31 mouse cellular contexts compared by ENCODE assay signal in genomic region chr3:122898254-122898653, GRCm38 (mm10). TPM values are rescaled to one million over a fixed set of nuclear protein-coding genes. Genes with fewer than 3 reads are reported as not detected.
"Had no signal": no experiment of that assay in that cellular context is flagged by ENCODE, and none has a peak within 500 bp of the region (broad histone marks: within the 10 kb centered on the region; RNA-seq: fewer than 3 reads in every experiment).

No protein-coding gene starts in this region.

- H3K9ac ChIP-seq: kidney, embryonic 15.5 days; liver, embryonic 15.5 days; lung, embryonic 15.5 days; neural tube, embryonic 12.5 days; neural tube, embryonic 15.5 days; stomach, embryonic 15.5 days had no signal

- DNase-seq: kidney, postnatal 10 days; kidney, postnatal 36 days; layer of hippocampus, postnatal 36 days; lung, adult 18-20 months; lung, postnatal 10 days; lung, postnatal 36 days; midbrain, embryonic 14.5 days; right cerebral cortex, adult 18-20 months; right cerebral cortex, postnatal 14 days; right cerebral cortex, postnatal 4 days; spleen, adult 18-20 months; thymus, adult 2 months; thymus, postnatal 14 days; thymus, postnatal 4 days had no signal

- H3K9me3 ChIP-seq: kidney, embryonic 15.5 days; liver, embryonic 15.5 days; lung, embryonic 15.5 days; megakaryocyte, embryonic 14.5 days; midbrain, embryonic 10.5 days; neural tube, embryonic 12.5 days; neural tube, embryonic 15.5 days; stomach, embryonic 15.5 days had no signal

- H3K36me3 ChIP-seq: kidney, embryonic 15.5 days; liver, embryonic 15.5 days; lung, embryonic 15.5 days; midbrain, embryonic 10.5 days; neural tube, embryonic 12.5 days; neural tube, embryonic 15.5 days; stomach, embryonic 15.5 days had no signal

- H3K4me1 ChIP-seq: kidney, embryonic 15.5 days; liver, embryonic 15.5 days; lung, embryonic 15.5 days; megakaryocyte, embryonic 14.5 days; midbrain, embryonic 10.5 days; neural tube, embryonic 12.5 days; neural tube, embryonic 15.5 days; stomach, embryonic 15.5 days had no signal

- H3K4me2 ChIP-seq: kidney, embryonic 15.5 days; liver, embryonic 15.5 days; lung, embryonic 15.5 days; neural tube, embryonic 12.5 days; neural tube, embryonic 15.5 days; stomach, embryonic 15.5 days had no signal

- H3K27me3 ChIP-seq: kidney, embryonic 15.5 days; liver, embryonic 15.5 days; lung, embryonic 15.5 days; megakaryocyte, embryonic 14.5 days; neural tube, embryonic 12.5 days; neural tube, embryonic 15.5 days; stomach, embryonic 15.5 days had no signal

- H3K4me3 ChIP-seq: kidney, embryonic 15.5 days; left cerebral cortex, adult 2 months; liver, embryonic 15.5 days; lung, embryonic 15.5 days; megakaryocyte, embryonic 14.5 days; midbrain, embryonic 10.5 days; neural tube, embryonic 12.5 days; neural tube, embryonic 15.5 days; stomach, embryonic 15.5 days had no signal

- H3K27ac ChIP-seq: kidney, embryonic 15.5 days; left cerebral cortex, adult 2 months; liver, embryonic 15.5 days; lung, embryonic 15.5 days; midbrain, embryonic 10.5 days; neural tube, embryonic 12.5 days; neural tube, embryonic 15.5 days; stomach, embryonic 15.5 days had no signal

RNA-seq across cellular contexts. Expression of gene Fabp2, which starts 3.4 kb away (rescaled TPM):
- total RNA-seq: layer of hippocampus, adult 8-10 months; layer of hippocampus, postnatal 10 days; layer of hippocampus, postnatal 36 days; left cerebral cortex, adult 2 months; left cerebral cortex, postnatal 10 days; left cerebral cortex, postnatal 36 days had no signal
- polyA plus RNA-seq: limb, embryonic 11.5 days; limb, embryonic 14.5 days; midbrain, embryonic 10.5 days; midbrain, embryonic 14.5 days; neural tube, embryonic 12.5 days; neural tube, embryonic 15.5 days; testis, adult 2 months had no signal

RNA-seq across cellular contexts. Expression of gene Gm10959, which starts 20.9 kb away (rescaled TPM):
- total RNA-seq: layer of hippocampus, adult 8-10 months; layer of hippocampus, postnatal 10 days; layer of hippocampus, postnatal 36 days; left cerebral cortex, adult 2 months; left cerebral cortex, postnatal 10 days; left cerebral cortex, postnatal 36 days; liver, adult 2 months had no signal
- polyA plus RNA-seq: kidney, embryonic 15.5 days; limb, embryonic 11.5 days; limb, embryonic 14.5 days; liver, adult 2 months; liver, embryonic 15.5 days; lung, embryonic 15.5 days; midbrain, embryonic 10.5 days; midbrain, embryonic 14.5 days; neural tube, embryonic 12.5 days; neural tube, embryonic 15.5 days; stomach, embryonic 15.5 days; testis, adult 2 months; thymus, adult 2 months had no signal
